Mouse (Mus musculus) embryonic facial prominence, embryonic 12.5 days (tissue): ENCODE measurements around the gene Nme7. TPM values are rescaled to one million over a fixed set of nuclear protein-coding genes. Genes with fewer than 3 reads are reported as not detected.

ENCODE experiments used
- ATAC-seq: fragments of 200-750 bp; cut with Nextera tagmentation; 2 replicates; pipeline ENCODE4 v1.8.0; 2017; ENCODE audit not compliant: insufficient number of reproducible peaks, insufficient read depth, low FRiP score, low TSS enrichment
- H3K27ac ChIP-seq: fragments of 300-500 bp; sonication (generic); 2 replicates; pipeline ENCODE4 v1.5.1; 2016; ENCODE audit warnings: mild to moderate bottlenecking
- H3K27me3 ChIP-seq: fragments of 300-500 bp; sonication (generic); 2 replicates; pipeline ENCODE4 v1.6.1; 2016; ENCODE audit warnings: mild to moderate bottlenecking, moderate library complexity
- H3K36me3 ChIP-seq: fragments of 300-500 bp; sonication (generic); 2 replicates; pipeline ENCODE4 v1.6.1; 2016; ENCODE audit warnings: mild to moderate bottlenecking
- H3K4me1 ChIP-seq: fragments of 300-500 bp; sonication (generic); 2 replicates; pipeline ENCODE4 v1.6.1; 2016
- H3K4me2 ChIP-seq: fragments of 300-500 bp; sonication (generic); replicated peaks from 2 replicates; pipeline ENCODE4 v1.6.1; 2016; ENCODE audit warnings: mild to moderate bottlenecking, moderate library complexity
- H3K4me3 ChIP-seq: fragments of 300-500 bp; sonication (generic); 2 replicates; pipeline ENCODE4 v1.5.1; 2016; ENCODE audit warnings: mild to moderate bottlenecking
- H3K9ac ChIP-seq: fragments of 300-500 bp; sonication (generic); 2 replicates; pipeline ENCODE4 v1.6.1; 2016; ENCODE audit warnings: mild to moderate bottlenecking, moderate library complexity
- H3K9me3 ChIP-seq: fragments of 300-500 bp; sonication (generic); 2 replicates; pipeline ENCODE4 v1.6.1; 2016; ENCODE audit warnings: mild to moderate bottlenecking, moderate library complexity
- WGBS: fragments of 180-500 bp; shearing (Covaris S2); methylation state at CpG from one replicate; pipeline ENCODE4 v1.1.7; 2016; 5-methylcytosine and 5-hydroxymethylcytosine counted together
- polyA plus RNA-seq: library from polyadenylated mRNA; unstranded; fragments of >200 nt; fragmentation: Nextera tagmentation; extraction: Ambion mirVana; gene quantifications from 2 replicates; pipeline ENCODE4 v1.2.1, GENCODE M21; 2016

The Nme7 gene
- polyA plus RNA-seq, 1 experiment from 2014 or later, result 41.0 TPM

GRCm38 (mm10) chr1:164417604-164418003, 113.7 kb downstream of the Nme7 start:
- Histone ChIP-seq H3K9me3 (no peaks in the 10 kb centered on the region), H3K9ac (no peak overlapping the region), H3K27ac (no peak overlapping the region), H3K27me3 (no peaks in the 10 kb centered on the region), H3K4me1 (no peaks in the 10 kb centered on the region), H3K4me2 (no peak overlapping the region), H3K36me3 (no peaks in the 10 kb centered on the region), H3K4me3 (no peak overlapping the region)
- WGBS, result 84% methylated on average over 3 of the region's 3 CpGs
- no peak for ATAC-seq

GRCm38 (mm10) chr1:164418320-164418719, 114.4 kb downstream of the Nme7 start:
- WGBS, result 53% methylated on average over 10 of the region's 10 CpGs
- Histone ChIP-seq H3K4me3 (no peak overlapping the region), H3K27ac (no peak overlapping the region), H3K36me3 (no peaks in the 10 kb centered on the region), H3K4me1 (no peaks in the 10 kb centered on the region), H3K4me2 (no peak overlapping the region), H3K9ac (no peak overlapping the region), H3K9me3 (no peaks in the 10 kb centered on the region), H3K27me3 (no peaks in the 10 kb centered on the region)
- no peak for ATAC-seq

- Histone ChIP-seq H3K27ac (no peak overlapping the region), H3K36me3 (no peaks in the 10 kb centered on the region), H3K9ac (no peak overlapping the region), H3K9me3 (no peaks in the 10 kb centered on the region), H3K27me3 (no peaks in the 10 kb centered on the region), H3K4me1 (no peaks in the 10 kb centered on the region), H3K4me2 (no peak overlapping the region), H3K4me3 (no peak overlapping the region)
- 92% methylated on average over 8 of the region's 8 CpGs for WGBS
- ATAC-seq, result no peak
Measured at GRCm38 (mm10) chr1:164419401-164419800, 115.5 kb downstream of the Nme7 start.

- H3K4me2 ChIP-seq, result no peak overlapping the region
- no peak overlapping the region for H3K9ac ChIP-seq
- no peaks in the 10 kb centered on the region for H3K9me3 ChIP-seq
- ATAC-seq, result no peak
- no peak overlapping the region for H3K27ac ChIP-seq
- H3K4me3 ChIP-seq, result no peak overlapping the region
- no peaks in the 10 kb centered on the region for H3K27me3 ChIP-seq
- 85% methylated on average over 6 of the region's 6 CpGs for WGBS
- H3K36me3 ChIP-seq, result no peaks in the 10 kb centered on the region
- H3K4me1 ChIP-seq, result no peaks in the 10 kb centered on the region
Measured at GRCm38 (mm10) chr1:164420623-164421354, 116.9 kb downstream of the Nme7 start.

- WGBS, result 87% methylated on average over 7 of the region's 7 CpGs
- no peaks in the 10 kb centered on the region for H3K4me1 ChIP-seq
- no peak for ATAC-seq
- no peak overlapping the region for H3K4me2 ChIP-seq
- H3K9ac ChIP-seq, result no peak overlapping the region
- H3K27me3 ChIP-seq, result no peaks in the 10 kb centered on the region
- H3K27ac ChIP-seq, result no peak overlapping the region
- no peak overlapping the region for H3K4me3 ChIP-seq
- H3K9me3 ChIP-seq, result no peaks in the 10 kb centered on the region
- no peaks in the 10 kb centered on the region for H3K36me3 ChIP-seq
Measured at GRCm38 (mm10) chr1:164426227-164426626, 122.3 kb downstream of the Nme7 start.

GRCm38 (mm10) chr1:164427777-164428176, 123.9 kb downstream of the Nme7 start:
- ATAC-seq, result no peak
- H3K27ac ChIP-seq, result no peak overlapping the region
- WGBS, result 71% methylated on average over 7 of the region's 7 CpGs
- H3K36me3 ChIP-seq, result no peaks in the 10 kb centered on the region
- no peaks in the 10 kb centered on the region for H3K9me3 ChIP-seq
- H3K4me3 ChIP-seq, result no peak overlapping the region
- no peaks in the 10 kb centered on the region for H3K4me1 ChIP-seq
- no peak overlapping the region for H3K4me2 ChIP-seq
- H3K27me3 ChIP-seq, result no peaks in the 10 kb centered on the region
- H3K9ac ChIP-seq, result no peak overlapping the region

GRCm38 (mm10) chr1:164428644-164429043, 124.7 kb downstream of the Nme7 start:
- Histone ChIP-seq H3K27me3 (no peaks in the 10 kb centered on the region), H3K9ac (no peak overlapping the region), H3K27ac (no peak overlapping the region), H3K4me1 (no peaks in the 10 kb centered on the region), H3K4me3 (no peak overlapping the region), H3K9me3 (no peaks in the 10 kb centered on the region), H3K4me2 (no peak overlapping the region), H3K36me3 (no peaks in the 10 kb centered on the region)
- no peak for ATAC-seq
- 87% methylated on average over 9 of the region's 9 CpGs for WGBS

GRCm38 (mm10) chr1:164432649-164433048, 128.7 kb downstream of the Nme7 start:
- WGBS, result 72% methylated on average over 5 of the region's 5 CpGs
- no peak overlapping the region for H3K27ac ChIP-seq
- H3K4me2 ChIP-seq, result no peak overlapping the region
- no peaks in the 10 kb centered on the region for H3K27me3 ChIP-seq
- H3K9ac ChIP-seq, result no peak overlapping the region
- H3K4me1 ChIP-seq, result no peaks in the 10 kb centered on the region
- no peaks in the 10 kb centered on the region for H3K9me3 ChIP-seq
- H3K36me3 ChIP-seq, result no peaks in the 10 kb centered on the region
- H3K4me3 ChIP-seq, result no peak overlapping the region
- ATAC-seq, result no peak

- 65% methylated on average over 6 of the region's 6 CpGs for WGBS
- no peaks in the 10 kb centered on the region for H3K27me3 ChIP-seq
- peaks cover 8% of the 10 kb centered on the region; the same call in 1 of the 2 replicates for H3K36me3 ChIP-seq
- H3K4me1 ChIP-seq, result no peaks in the 10 kb centered on the region
- no peak overlapping the region for H3K4me3 ChIP-seq
- no peak overlapping the region for H3K9ac ChIP-seq
- no peak overlapping the region for H3K27ac ChIP-seq
- no peak for ATAC-seq
- H3K9me3 ChIP-seq, result no peaks in the 10 kb centered on the region
- H3K4me2 ChIP-seq, result no peak overlapping the region
Measured at GRCm38 (mm10) chr1:164434049-164434448, 130.1 kb downstream of the Nme7 start.

- Histone ChIP-seq H3K27ac (no peak overlapping the region), H3K27me3 (no peaks in the 10 kb centered on the region), H3K36me3 (peaks cover 9% of the 10 kb centered on the region; the same call in 1 of the 2 replicates), H3K4me2 (no peak overlapping the region), H3K4me3 (no peak overlapping the region), H3K9ac (no peak overlapping the region), H3K4me1 (no peaks in the 10 kb centered on the region), H3K9me3 (no peaks in the 10 kb centered on the region)
- ATAC-seq, result no peak
- WGBS, result 84% methylated on average over 7 of the region's 7 CpGs
Measured at GRCm38 (mm10) chr1:164436749-164437148, 132.8 kb downstream of the Nme7 start.

- no peak overlapping the region for H3K4me2 ChIP-seq
- H3K9me3 ChIP-seq, result no peaks in the 10 kb centered on the region
- H3K4me1 ChIP-seq, result no peaks in the 10 kb centered on the region
- no peaks in the 10 kb centered on the region for H3K27me3 ChIP-seq
- H3K36me3 ChIP-seq, result peaks cover 9% of the 10 kb centered on the region; the same call in 1 of the 2 replicates
- H3K27ac ChIP-seq, result no peak overlapping the region
- H3K9ac ChIP-seq, result no peak overlapping the region
- no peak for ATAC-seq
- no peak overlapping the region for H3K4me3 ChIP-seq
- WGBS, result 87% methylated on average over 6 of the region's 6 CpGs
Measured at GRCm38 (mm10) chr1:164440230-164440629, 136.3 kb downstream of the Nme7 start.

GRCm38 (mm10) chr1:164440708-164441407, 136.9 kb downstream of the Nme7 start:
- Histone ChIP-seq H3K4me2 (no peak overlapping the region), H3K27me3 (no peaks in the 10 kb centered on the region), H3K4me3 (no peak overlapping the region), H3K9ac (no peak overlapping the region), H3K36me3 (peaks cover 9% of the 10 kb centered on the region; the same call in 1 of the 2 replicates), H3K9me3 (no peaks in the 10 kb centered on the region), H3K4me1 (no peaks in the 10 kb centered on the region), H3K27ac (no peak overlapping the region)
- 87% methylated on average over 11 of the region's 11 CpGs for WGBS
- no peak for ATAC-seq
